Mouse (Mus musculus) bone marrow, adult 2 months (tissue): Measurements from ENCODE around the gene Chd4.

Source experiments
- CTCF ChIP-seq: fragments of 200-500 bp; IDR thresholded peaks from 2 replicates; pipeline ENCODE4 v1.5.1; 2011; ENCODE audit warnings: low read length, control low read depth; ENCODE audit not compliant: control insufficient read depth, insufficient read depth
- POLR2A ChIP-seq: fragments of 200-500 bp; IDR thresholded peaks from 2 replicates; pipeline ENCODE4 v1.6.1; 2011; ENCODE audit warnings: low read depth, mild to moderate bottlenecking, control low read depth, low read length, borderline replicate concordance; ENCODE audit not compliant: control insufficient read depth

GRCm38 (mm10) chr6:125095391-125096278, at the start of gene Chd4:
- TF ChIP-seq CTCF (no peak), POLR2A (peak; percentile 83; the same call in 1 of the 2 replicates)
